Mouse (Mus musculus) cerebellum, postnatal 10 days (tissue): ENCODE results near the gene Cd5.

Source experiments
- DNase-seq, 2 experiments: peaks; one replicate each; pipeline ENCODE4 v3.0.0; 2021; ENCODE audit warnings: mixed read lengths in 2 of 2

Gene Cd5

DNA sequence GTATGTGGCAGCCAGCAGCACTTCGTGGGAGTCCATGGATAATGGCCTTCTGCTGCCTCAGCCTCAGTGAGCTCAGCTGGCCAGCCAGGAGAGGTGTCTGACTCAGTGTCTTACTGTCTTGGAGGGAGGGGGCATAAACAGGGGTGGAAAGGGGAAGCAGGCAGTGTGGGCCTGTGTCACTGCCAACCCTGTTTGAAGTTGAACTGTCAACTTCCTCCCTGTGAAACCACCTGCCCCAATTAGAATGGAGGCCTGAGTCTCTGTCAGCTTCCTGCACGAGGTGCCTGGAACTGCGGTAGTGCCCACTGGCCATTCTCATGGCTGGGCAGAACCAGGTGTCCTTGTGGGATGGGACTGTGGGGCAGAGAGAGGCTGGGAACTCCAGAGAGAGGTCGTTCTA is at the start of gene Cd5:
TSS of gene Cd5 (minus strand) at position 192 of the 400 bp plus-strand sequence.
- DNase-seq, result no peak

DNA sequence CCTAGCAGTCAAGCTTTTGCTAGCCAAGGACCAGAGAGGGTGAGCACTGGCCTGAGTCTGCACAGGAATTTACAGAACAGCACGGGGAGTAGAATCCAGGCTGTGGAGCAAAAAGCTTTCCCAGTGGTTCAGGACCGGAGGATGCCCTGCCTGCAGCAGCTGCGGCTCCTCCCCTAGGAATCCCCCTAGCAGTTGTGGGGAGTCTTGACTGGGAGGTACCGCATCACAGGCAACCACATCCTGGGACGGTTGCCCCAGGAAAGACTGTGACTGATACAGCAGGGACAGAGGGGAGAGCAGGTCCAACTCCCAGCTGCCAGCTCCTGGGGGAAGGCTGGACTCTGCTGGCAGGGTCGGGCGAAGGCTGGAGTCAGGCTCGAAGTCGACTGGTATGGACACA is 49.4 kb upstream of the Cd5 start:
- DNase-seq, result no peak

DNA sequence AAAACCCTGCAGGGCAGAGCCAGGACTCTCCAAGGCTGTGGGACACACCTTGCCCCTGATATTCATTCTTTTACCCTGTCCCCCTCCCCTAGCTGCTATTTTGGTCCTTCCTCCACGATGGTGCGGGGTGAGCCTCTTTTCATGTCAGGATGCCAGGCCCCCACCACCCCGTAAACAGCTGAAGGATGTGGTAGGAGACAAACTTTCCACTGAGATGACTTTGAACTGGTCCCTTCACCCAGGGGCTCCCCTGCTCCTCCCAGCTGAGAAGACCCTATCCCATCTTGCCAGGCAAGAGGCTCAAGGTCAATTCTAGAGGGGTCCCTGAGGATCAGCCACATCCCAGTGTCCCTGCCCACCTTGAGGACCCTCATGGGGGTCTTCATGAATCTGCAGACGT is 48.6 kb upstream of the Cd5 start:
- DNase-seq, result no peak

DNA sequence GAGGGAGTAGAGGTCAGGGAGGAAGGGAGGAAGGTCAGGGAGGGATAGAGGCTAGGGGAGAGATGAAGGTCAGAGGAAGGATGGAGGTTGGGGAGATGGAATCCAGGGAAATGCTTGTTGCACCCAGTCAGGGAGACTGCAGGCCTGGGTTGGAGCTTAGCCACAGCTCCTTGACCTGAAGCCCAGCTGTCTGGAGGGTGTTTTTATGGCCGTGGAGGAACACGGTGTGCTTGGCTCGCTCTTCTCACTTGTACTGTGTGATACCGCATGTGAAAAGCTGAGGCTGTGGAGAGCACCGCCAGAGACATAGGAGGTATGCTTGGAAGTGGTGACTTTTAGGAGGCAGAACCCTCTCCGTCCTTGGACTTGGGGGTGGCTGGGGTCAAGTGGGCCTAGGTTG is 48.0 kb upstream of the Cd5 start:
- DNase-seq, result no peak

DNA sequence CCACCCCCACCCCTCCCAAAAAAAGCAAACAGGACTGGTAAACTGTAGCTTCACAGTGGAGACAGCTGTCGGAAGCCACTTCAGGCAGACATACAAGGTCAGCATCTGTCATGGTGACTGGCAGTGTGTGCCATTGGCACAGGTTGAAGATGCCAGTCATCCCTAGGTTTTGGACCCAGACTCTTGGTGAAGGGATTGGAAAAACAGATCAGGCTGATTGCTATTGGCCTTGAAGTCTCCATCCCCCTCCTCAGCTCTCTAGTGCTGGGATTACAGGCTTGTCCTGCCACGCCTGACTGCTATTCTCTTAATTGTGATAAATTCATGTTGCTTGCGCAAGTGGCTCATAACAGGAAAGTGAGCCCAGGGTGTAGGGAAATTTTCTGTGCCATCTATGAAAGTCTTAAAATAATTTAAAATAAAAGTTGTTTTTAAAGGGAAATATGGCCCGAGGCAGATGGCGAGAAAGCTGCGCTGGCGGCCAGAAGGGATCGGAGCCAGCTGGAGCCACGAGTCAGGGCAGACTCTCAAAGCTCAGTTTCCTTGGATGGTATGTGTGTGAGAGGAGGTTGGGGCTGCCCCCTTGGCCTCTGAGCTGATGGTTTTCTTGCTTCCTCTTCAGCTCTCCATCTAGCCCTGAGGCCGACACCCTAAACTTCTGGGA is 46.1 kb upstream of the Cd5 start:
- peak; percentile 87 to 88 for DNase-seq

DNA sequence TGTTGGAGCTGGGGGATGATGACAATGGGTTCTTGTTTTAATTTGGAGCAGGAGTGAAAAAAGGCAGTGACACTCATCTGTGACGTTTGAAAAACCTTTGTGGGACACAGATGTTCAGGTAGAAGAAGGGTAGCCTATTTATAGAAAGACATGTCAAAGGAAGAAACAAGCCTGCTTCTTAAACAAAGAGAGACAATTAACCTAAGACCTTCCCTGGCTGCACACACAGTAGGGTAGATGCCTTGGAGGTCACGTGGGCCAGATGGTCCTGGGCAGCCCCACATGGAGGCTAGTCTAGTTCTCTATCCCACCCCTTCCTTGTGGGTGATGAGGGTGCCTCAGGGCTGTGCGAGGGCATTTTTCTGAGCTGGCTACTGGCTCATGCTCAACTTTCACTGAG is 45.3 kb upstream of the Cd5 start:
- DNase-seq, result no peak

DNA sequence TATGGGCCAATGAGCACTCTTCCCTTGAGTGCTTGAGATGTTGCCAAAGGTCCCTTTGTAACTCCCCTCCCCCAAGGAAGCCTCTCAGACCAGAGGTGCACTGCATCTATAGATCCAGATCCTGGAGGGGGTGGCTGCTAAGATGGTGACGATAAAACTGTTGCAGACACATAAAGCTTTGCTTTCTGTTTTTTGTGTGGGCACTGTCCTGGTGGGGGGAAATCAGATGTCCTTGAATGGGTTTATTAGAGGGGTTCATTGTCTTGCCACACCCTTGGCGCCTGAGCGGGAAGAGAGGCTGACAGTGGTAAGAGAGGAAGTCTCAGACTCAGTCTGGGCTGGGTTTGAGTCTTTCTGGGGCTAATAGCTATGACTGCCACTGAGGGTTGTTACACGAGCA is 44.4 kb upstream of the Cd5 start:
- DNase-seq, result peak in 1 of 2 experiments; percentile 10

DNA sequence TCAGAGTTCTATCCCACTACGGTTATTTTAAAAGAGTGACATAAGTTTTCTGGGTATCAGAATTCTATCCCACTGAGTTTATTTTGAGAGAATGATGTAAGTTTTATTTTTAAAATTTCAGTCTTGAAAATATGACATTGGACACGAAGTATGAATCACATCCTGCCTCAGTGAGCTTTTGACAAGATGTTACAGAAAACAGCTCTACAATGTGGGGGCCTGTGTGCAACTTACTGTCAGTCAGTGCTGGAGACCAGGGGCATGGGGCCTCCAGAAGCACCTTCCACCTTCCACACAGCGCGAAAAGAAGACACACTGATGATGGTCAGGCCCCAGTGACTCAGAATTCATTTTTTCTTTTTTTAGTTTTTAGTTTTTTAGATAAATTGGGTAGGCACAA is 42.8 kb upstream of the Cd5 start:
- no peak for DNase-seq

DNA sequence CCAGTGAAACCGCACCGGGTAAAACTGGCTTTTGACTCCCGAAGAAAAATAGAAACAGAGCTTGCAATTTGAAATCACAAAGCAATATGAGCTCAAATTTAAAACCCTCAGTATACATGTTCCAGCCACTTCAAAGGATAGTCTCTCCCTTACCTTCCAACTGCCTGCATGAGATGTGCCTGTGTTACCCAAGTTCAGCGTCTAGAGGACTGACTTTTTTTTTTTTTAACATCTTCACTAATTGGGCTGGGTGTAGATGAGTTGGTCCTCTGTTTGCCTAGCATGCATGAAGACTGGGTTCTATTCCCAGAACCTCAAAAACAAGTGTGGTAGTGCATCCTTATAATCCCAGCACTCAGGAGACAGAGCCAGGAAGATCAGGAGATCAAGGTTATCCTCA is 38.1 kb upstream of the Cd5 start:
- DNase-seq, result no peak

DNA sequence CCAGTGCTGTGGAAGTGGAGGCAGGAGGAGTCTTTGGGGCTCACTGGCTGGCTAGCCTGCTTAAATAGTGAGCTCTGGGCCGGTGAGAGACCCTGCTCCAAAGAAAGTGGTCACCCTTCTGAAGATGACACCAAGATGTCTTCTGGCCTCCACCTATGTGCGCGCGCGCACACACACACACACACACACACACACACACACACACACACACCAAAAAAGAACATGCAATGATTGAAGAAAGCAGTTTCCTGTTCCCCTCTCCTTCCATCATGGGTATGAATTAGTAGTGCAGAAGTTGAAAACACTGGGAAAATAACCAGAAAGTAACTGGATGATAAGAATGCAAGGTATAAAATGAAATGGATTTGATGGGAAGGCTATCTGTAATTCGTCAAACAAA is 35.3 kb upstream of the Cd5 start:
- DNase-seq, result no peak

DNA sequence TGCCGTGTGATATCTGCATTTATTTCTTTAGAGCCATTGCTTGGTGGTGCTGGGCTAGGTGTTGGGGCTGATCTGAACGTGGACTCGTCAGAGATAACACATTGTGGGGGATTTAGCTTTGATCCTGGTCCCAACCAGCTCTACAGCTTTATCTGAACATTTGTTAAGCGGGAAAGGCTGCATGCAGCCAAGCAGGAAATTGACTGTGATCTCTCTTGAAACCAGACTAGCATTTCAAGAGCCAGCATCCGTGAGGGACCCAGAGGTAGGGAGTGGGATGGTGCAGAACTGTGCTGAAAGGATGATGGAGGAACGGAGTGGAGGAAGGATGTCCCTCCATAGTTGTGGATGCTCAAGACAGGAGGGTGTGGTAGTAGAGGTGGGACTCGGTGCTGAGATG is 34.6 kb upstream of the Cd5 start:
- DNase-seq, result no peak

DNA sequence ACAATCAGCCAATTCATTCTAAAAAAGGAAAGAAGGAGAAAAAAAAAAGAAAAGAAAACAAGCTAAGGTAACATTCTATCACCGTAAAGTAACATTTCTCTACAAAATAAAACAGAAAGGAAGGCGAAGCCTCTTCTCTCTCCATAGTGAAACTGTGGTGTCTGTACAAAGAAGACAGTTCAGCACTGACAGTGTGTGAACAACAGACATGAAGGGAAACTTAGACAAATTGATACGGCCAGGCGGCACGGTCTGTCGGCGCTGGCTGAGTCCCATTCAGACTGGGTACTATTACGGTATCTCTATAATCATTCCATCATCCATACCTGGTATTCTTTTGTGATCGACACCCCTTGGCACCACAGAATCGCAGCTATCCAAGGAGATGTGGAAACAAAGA is 34.1 kb upstream of the Cd5 start:
- no peak for DNase-seq

DNA sequence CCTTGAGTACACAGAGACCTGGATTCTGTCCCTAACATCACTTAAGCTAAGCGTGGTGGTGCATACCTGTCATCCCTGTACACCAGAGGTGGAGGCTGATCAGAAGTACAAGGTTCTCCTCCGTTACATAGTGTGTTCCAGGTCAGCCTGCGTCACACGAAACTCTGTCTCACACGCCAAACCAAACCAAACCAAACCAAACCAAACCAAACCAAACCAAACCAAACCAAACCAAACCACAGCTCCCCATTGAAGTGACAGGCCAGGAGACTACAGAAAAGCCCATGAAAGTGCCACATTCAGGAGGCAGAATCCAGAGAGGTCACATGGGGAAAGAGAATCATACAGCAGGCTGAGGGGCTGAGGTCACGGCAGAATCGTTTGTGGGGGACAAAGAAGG is 33.2 kb upstream of the Cd5 start:
- no peak for DNase-seq

DNA sequence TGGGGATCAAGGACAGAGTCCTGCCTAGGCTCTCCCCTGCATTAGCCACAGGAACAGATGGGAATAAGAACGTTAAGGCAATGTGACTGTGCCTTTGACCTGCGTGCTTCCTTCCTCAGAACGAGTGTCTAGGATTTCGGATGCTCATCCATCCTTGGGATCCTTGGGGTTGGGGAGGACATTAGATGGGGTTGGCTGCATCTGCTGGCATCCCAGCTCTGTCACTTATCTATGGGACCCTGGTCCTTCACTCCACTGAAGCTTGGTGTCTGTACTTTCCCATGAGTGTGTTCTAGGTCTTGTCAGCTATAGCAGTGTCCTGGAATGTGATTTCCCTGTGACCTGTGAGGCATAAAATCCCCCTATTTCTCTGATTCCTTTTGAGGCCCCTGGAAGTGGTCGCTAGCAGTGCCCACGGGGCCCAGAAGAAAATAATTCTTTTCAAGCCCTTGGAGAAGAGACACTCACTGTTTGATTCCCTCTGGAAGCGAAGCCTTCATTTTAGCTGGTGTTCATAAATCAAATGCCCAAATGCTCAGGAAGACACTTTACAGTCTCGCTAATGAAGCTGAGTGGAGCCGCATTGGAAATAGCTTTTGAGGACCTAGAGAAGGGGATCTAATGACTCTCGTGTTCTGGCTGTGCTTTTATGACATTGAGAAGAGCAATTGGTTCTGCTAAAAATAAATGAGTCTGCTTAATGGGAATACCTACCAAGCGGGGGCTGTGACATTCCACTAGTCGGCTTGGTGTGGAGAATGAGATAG is 30.8 kb upstream of the Cd5 start:
- no peak for DNase-seq

DNA sequence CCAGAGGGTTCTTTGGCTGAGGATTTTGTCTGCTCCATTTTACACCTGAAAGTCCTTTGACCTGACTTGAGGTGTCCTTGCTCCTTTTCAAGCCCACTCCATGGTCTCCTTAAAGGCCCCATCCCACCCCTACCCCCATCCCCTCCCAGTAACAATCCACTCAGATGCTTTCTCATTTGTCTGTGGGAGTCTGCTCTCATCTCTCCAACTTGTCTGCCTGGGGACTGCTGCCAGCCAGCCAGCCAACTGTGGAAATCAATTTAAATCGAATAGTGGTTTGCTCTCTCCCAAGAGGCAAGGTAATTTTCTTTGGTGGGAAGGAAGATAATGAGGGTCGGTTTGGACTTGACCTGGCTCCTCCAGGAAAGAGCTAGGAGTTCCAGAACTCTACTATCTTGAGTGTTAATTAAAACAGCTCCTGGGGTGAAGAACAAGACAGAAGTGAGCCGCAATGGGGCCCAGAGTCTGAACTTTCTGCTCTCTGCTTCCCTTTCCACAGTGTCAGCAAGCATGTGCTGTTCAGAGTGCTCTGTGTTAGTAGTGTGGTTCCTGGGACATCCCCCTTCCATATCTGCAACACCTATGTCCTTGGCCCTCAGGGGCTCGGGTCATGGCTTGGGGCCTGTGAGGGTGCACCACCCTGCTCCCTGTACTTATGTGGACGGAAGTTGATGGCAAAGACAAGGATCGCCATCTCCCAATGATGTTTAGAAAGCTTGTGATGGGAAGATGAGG is 30.1 kb upstream of the Cd5 start:
- DNase-seq, result peak in 1 of 2 experiments; percentile 53

DNA sequence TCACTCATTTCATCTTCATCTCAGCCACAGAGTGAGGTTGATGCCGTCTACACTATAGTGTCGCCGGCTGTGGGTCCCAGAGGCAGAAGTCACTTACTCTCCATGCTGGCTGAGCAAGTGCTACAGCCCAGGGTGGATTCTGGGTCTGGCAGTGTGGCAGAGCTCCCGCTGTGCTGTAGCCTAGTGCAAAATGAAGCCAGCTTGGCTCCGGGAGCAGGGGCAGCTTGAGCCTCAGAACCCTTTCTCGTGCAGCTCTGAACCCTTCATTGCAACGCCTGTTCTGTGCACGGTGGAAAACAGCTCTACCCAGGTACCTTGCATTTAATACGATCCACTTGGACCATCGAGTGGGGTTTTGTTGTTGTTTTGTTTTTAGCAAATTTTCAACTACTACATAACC is 28.8 kb upstream of the Cd5 start:
- DNase-seq, result peak; percentile 86 to 89

DNA sequence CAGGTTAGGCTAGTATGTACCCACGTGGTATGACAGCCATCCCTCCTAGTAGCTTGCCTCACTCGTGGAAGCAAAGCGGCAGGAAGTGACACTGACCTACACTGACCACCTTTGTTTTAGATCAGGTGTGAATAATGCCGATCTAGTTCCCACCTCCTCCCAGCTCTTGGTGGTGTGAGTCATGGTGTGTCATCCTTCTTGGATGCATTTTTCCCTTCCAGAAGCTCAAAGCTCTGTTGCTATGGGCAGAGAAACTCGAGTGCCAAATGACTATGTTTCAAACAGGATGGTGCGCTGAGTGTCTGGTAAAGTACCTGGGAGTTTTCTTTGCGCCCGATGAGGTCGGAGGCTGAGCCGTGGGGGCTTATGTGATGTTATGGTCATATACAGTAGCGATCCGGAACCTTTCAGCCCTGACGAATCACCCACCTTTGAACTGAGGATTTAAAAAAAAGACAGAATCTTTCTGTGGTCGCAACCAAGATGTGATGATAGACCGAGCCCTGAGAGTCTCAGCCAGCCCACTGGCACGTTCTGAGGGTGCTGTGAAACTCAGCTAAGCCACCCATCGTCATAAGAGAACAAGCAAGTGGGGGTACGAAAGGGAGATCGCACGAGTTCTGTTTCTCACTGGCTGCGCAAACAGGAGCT is 24.7 kb upstream of the Cd5 start:
- no peak for DNase-seq

DNA sequence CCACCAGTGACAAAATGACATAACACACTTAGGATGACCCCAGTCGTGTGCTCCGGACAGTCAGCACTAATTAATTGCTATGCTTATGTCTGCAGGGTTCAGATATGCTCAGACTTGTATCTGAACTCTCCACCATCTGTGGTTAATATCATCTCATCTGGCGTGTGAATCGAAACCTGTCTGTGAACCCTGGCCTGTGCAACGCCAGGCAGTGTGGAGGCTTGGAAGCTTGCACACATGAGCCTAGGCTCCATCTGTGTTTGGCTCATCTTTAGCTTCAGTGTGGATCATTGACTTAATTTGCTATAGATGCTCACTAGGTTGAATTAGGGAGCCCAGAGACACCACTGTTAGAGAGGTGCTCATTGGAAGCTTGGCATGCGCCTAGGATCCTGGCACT is 23.7 kb upstream of the Cd5 start:
- DNase-seq, result peak in 1 of 2 experiments; percentile 34

DNA sequence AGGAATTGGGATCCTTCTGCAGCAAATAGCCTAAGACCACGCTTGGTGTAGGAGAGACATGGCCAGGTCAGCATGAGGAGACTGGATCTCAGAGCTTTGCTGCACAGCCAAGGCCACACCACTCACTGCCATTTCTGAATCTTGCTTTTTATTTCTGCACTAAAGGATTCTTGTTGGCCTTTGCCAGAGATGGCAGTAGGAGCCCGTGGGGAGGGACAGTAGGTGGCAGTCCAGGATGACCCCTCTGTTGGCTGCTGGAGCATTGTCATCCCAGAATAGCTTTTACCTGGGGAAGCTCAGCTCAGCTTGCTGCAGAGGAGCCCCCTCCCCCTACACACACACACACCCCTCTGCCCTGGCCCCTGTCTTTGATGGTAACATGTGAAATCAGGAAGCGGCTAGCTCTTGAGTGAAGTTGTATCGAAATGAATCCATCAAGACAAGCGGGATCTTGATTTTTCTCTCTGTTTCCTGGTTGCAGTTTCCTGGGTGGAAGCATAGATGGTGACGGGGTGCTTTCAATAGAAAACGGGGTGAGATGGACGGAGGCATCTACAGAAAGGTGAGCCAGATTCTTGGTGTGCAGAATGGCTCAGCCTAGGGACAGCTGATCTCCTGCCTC is 23.1 kb upstream of the Cd5 start:
- peak in 1 of 2 experiments; percentile 30 for DNase-seq

DNA sequence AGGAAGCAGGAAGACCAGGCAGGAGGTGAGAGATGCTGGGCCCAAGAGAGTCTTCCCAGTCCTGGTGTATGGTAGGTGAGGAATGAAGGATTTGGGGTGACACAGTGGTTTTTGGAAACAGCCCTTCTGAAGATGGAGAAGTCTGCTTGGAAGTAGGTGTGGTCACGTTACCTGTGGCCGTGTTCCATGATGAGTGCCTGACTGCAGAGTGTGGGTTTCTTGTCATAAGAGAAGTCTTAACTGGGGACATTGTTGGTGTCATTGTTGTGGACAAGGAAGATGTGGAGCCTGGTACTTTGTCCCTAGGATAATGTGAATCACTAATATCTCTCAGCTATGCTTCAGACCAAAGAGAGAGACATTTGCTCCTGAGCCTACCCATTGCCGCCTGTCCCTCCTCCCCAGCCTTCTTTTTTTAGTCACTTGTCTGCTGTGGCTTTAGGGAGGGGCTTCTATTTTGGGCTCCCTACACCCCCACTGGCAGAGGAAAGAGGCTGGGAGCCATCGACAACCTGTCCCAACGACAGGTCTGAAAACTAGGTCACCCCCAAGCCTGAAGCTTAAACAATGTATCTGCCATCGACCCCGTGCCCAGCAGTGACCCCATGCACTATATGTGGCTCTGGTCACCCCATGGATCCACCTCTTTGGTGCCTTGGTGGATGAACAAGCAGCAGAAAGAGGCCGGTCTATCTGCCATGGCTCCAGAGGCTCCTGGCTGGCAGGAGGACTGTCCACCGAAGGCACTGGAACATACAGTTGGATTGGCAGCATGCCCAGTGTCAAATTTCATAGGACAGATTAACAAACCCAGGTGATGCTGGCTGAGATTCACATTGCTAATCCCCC is 21.4 kb upstream of the Cd5 start:
- peak; percentile 85 to 86 for DNase-seq

DNA sequence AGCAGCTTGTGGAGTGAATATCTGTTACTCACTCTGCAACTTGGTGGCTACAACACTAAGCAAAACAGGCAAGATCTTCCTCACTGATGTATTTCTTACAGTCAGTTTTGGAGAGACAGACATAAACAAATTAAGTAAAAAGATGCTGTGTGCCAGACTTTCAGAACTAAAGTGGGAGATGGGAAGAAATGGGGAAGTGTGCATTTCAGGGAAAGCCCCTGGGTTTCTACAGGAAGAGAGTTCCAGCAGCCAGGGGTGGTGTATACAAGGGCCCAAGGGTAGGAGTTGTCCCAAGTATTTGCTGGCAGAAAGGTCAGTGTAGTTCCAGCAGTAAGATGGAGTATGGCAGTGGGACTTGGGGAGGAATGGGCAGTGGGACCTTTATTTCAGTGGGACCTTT is 20.7 kb upstream of the Cd5 start:
- no peak for DNase-seq

DNA sequence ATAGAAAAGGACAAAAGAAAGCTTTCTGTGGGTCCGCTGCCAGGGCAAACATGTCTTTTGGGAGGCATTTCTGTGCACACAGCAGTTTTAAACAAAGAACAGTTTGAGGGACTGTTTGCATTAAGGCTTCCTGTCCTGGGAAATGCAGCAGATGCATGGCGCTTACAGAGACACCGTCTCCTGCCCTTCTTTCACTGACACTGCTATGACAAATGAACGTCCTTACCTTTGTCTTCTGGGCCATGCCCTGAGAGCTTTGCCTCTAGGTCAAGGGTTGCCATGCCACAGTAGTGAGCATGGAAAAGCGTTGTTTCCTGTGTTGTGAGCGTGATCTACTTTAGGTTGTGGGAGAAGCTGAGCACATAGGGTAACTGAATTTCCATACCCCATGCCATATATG is 19.9 kb upstream of the Cd5 start:
- DNase-seq, result no peak
